Mouse (Mus musculus) thymus, postnatal 10 days (tissue): Measurements from ENCODE around the gene Hspa12a.
"Not testable (repeated sequence)": the region's sequence is repeated elsewhere in the genome, so short reads cannot be mapped to it uniquely, and the experiment has no call there.

Experiments
- DNase-seq, 2 experiments: peaks; one replicate each; pipeline ENCODE4 v3.0.0; 2021; ENCODE audit warnings: low spot score in 2 of 2

The Hspa12a gene

GRCm38 (mm10) chr19:58910941-58911368, 32.5 kb downstream of the Hspa12a start:
- peak in 1 of 2 experiments; percentile 42 for DNase-seq

DNA sequence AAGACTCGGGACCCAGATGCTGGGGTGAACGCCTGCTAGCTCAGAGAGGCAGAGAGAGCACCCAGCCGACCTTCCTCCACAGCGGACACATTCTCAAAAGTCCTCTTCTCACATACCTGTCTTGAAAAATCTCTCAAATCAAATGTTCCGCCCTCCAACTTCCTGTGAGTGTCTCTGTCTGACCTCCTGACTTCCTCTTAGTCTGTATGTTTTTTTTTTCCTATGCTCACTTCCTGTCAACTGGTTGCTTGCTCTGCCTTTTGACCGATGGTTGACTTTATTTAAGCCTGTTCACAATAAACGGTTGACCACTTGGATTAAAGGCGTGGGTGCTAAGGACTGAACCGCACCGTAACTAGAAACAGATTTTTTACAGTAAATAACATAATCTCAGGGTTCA, 35.4 kb downstream of the Hspa12a start:
- no peak for DNase-seq

GRCm38 (mm10) chr19:58906685-58907084, 36.8 kb downstream of the Hspa12a start:
- DNase-seq: no peak

DNA sequence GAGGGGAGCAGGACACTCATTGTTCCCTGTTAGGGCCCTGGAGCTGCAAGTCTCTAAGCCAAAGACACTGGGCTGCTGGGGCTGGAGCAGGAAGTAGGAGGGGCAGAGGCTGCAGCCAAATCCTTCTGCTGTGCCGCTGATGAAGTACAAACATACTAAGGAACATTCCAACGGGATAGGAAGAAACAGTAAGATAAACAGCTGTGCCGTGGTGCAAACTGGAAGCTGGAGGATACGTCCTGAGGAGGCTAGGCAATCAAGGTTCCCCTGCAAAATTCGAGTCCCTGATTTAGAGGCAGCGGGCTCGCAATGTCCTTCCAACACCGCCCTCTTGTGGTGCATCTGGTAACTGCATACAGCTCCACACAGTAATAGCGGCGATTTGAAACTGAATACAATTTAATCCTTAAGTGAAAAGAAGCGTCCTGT, 39.5 kb downstream of the Hspa12a start:
- peak; percentile 12 to 76 for DNase-seq

DNA sequence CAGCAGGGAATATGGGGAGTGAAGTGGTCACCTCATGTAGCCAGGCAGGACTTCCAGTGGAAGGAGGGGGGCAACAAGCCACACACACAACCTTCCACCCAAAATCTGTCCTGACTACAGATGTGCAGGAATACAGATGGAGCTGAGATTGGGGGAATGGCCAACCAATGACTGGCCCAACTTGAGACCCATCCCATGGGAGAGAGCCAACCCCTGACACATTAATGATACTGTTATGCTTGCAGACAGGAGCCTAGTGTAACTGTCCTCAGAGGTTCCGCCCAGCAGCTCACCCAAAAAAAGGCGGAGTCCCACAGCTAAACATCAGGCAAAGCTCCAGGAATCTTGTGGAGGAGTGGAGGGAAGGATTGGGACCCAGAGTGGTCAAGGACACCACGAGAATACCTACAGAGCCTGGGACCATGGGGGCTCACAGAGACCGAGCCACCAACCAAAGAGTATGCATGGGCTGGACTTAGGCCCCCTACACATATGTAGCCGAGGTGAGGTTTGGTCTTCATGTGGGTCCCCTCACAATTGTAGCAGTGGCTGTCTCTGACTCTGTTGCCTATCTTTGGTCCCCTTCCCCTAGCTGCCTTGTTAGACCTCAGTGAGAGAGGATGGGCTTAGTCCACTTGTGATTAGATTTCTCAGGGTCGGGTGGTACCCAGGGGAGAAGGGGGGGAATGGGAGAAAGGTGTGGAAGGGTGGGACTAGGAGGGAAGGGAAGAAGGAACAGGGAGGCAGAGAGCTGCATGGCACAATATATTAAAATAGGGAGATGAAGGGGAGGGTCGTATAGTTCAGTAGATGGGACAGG, 40.2 kb downstream of the Hspa12a start:
- DNase-seq: no peak

- DNase-seq: not testable (repeated sequence)
These were observed 43.0 kb downstream of the Hspa12a start for GRCm38 (mm10) chr19:58900471-58900870.

DNA sequence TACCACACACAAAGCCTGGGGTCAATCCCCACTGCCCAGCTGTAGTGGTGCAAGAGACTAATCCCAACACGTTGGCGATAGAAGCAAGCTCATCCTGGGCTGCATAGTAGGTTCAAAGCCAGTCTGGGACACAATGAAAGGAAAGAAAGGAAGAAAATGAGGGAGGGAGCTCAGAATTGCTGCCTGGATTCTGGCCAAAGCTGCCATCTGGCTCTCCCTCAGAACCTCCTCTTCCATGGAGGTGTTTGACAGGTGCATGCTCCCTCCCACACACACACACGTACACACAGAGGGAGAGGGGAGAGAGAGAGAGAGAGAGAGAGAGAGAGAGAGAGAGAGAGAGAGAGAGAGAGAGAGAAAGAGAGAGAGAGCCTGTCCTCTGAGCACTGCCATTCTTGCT, 47.2 kb downstream of the Hspa12a start:
- DNase-seq: no peak

- no peak for DNase-seq
These were observed 54.0 kb downstream of the Hspa12a start for GRCm38 (mm10) chr19:58889306-58890038.

DNA sequence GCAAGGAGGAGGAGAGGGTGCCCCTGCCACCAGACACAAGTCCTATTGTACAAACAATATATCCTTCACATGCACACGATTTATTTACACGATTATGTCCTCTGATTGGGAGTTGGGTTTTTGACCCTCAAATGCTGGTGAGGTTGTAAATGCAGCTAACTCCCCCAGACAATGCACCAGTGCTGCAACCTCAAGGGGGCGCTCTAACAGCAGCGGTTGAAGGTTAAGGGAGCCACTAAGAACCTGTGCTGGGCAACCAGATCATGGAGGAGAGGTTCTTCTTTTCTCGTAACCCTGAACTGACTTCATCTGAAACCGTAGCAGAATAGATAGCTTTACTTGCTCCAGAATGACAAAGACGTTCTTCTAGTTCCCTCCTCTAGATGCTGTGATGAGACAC, 57.0 kb downstream of the Hspa12a start:
- DNase-seq: no peak

GRCm38 (mm10) chr19:58883451-58883850, 60.0 kb downstream of the Hspa12a start:
- no peak for DNase-seq

- DNase-seq: no peak
These were observed 61.1 kb downstream of the Hspa12a start for GRCm38 (mm10) chr19:58882336-58882735.

- DNase-seq: no peak
These were observed 64.0 kb downstream of the Hspa12a start for GRCm38 (mm10) chr19:58879330-58879957.

DNA sequence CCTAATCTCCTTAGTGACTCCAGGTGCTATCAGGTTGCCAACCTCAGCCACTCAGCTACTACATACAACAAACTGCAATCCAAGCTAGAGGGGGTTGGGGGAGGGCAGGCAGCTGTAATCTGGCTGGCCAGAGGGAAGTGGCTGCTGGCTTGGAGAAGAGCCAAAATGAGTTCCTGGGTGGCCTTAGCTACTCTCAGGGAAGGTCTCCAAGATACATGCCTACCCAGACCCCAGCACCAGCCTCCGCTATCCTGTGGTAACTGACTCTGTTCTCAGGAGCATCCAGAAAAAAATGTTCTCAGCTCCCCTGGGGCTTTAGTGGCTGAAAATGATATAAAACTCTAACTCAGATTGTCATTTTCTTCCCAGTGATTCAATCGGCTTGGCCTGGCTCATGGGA, 64.9 kb downstream of the Hspa12a start:
- DNase-seq: no peak

- DNase-seq: no peak
These were observed 69.9 kb downstream of the Hspa12a start for GRCm38 (mm10) chr19:58873536-58873935.

GRCm38 (mm10) chr19:58872381-58873259, 70.8 kb downstream of the Hspa12a start:
- DNase-seq: no peak

DNA sequence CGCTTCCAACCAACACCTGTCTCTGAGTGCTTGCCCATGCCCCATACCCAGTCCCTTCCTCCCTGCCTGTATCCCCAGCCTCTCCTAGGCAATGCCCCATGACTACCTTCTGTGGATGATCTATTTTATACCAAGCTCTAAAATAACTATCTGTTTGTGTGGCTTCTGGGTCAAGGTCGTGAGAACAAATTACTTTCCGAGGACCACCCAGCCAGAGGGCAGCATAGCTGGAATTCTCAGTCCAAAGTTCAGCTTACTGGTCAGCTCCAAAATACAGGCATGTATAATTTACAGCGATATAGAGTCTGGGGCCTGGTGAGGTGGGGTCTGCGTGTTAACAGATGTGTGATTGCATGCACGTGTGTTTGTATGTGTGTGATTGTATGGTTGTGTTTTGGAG, 71.6 kb downstream of the Hspa12a start:
- DNase-seq: no peak

DNA sequence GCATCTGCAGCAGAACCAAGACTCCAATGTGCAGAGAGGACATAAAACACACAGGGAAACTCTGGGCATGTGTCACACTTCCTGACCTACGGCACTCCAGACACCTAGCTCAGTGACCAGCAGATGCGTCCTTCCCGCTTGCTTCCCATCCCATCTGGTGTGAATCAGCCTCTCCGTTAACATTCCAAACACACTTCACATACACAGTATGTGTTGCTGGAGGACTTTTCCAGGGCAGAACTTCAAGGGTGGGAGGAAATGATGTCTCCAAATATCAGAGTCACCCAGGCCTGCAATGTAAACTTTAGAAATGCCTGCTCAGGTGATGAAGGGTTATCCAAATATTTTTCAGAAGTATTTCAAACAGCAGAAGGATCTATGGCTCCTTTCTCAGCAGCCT, 76.8 kb downstream of the Hspa12a start:
- DNase-seq: no peak

GRCm38 (mm10) chr19:58865224-58865623, 78.2 kb downstream of the Hspa12a start:
- peak; percentile 36 to 44 for DNase-seq

DNA sequence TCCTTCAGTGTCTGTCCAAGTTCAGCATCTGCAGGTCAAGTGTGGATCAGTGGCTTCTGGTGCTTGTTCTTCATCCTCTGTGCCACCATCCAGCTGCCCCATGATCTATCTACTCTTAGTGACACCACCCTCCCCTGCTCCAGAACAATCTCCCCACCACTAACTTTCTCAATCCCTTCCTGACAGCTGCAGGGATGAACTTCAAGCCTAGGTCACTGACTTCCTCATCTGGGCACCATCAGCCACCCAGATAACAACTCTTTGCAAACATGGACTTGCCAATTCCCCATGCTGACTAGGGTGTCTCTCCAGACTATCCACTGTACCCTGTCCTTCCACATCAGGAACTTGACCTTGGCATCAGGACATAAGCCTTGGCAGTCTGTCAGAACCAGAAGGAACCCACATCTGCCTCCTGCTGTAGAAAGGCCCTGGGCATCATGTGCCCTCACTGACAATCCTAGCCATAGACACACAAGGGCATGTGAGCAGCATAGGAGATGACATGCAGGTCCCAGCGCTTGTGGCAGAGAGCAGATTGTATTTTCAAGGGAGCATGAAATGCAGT, 79.4 kb downstream of the Hspa12a start:
- no peak for DNase-seq

DNA sequence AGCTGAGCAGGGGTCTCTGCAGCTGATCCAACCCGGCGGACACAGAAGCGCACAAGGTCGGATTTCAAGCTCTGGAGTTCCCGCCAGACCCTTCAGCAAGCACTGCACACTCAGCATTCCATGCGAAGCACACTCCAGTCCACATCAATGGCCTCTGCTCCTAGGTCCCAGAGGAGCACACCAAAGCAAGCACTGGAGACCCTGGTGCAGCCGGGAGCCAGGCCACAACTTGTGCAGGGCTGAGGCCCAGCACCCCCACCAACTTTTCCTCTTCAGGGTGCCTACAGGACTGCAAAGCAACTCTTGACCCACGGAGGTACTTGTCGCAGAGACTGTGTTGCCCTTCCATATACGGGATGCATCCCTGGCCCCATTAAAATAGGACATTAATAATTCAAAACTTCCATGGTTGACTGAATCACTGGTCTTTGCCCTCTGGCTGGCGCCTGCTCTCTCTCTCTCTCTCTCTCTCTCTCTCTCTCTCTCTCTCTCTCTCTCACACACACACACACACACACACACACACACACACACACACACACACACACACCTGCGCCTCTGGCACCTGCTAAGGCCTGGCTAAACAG, 82.2 kb downstream of the Hspa12a start:
- no peak for DNase-seq
